ENCODE assay signal across 8 mouse cellular contexts in genomic region chr11:88233528-88234427, GRCm38 (mm10). TPM values are rescaled to one million over a fixed set of nuclear protein-coding genes. Genes with fewer than 3 reads are reported as not detected.
DNase-seq lines count a peak whose midpoint lies in the region; ATAC-seq and TF ChIP-seq lines count a peak whose summit lies in the region.

No protein-coding gene starts in this region.

- H3K4me1 ChIP-seq in intestine, embryonic 15.5 days (replicated peaks) = peaks cover 12% of the 10 kb centered on the region

- WGBS in intestine, embryonic 15.5 days = 51% methylated on average over 17 of the region's 17 CpGs
- WGBS in macrophage (ENCODE audit: missing documents) = 7% methylated on average over 16 of the region's 17 CpGs

- H3K9ac ChIP-seq in intestine, embryonic 15.5 days = no peak overlapping the region

- no peak overlapping the region for H3K4me2 ChIP-seq in intestine, embryonic 15.5 days (replicated peaks)

- H3K36me3 ChIP-seq in intestine, embryonic 15.5 days = no peaks in the 10 kb centered on the region
- no peaks in the 10 kb centered on the region for H3K36me3 ChIP-seq in macrophage (ENCODE audit: inconsistent target)
- no peaks in the 10 kb centered on the region for H3K36me3 ChIP-seq in splenic B cell, adult 2 months (ENCODE audit: control insufficient read depth, insufficient read depth, low read length, poor library complexity, severe bottlenecking)

- ATAC-seq in intestine, embryonic 15.5 days = no peak

- no peak for TF ChIP-seq CTCF in gastrocnemius, adult 2 months (IDR thresholded peaks at IDR 0.05)

- DNase-seq in gastrocnemius, adult 2 months = no peak
- DNase-seq in gastrocnemius, postnatal 4 days (ENCODE audit: low spot score in 2 of 2) = no peak
- DNase-seq in c-Kit-positive CD71-negative TER-119-negative erythroid progenitor cells, embryonic 14.5 days (ENCODE audit: low read depth) = peak; percentile 57
- DNase-seq in splenic B cell, adult 2 months (ENCODE audit: low read depth, low spot score) = peak; percentile 61
- DNase-seq in testis, postnatal 14 days (ENCODE audit: low spot score) = no peak
- no peak for DNase-seq in adrenal gland, adult 18-20 months (ENCODE audit: low spot score in 2 of 2)

- H3K4me3 ChIP-seq in gastrocnemius, adult 2 months = peak overlapping the region; percentile 75
- H3K4me3 ChIP-seq in intestine, embryonic 15.5 days (replicated peaks) = no peak overlapping the region
- H3K4me3 ChIP-seq in macrophage (ENCODE audit: inconsistent target) = peak overlapping the region; percentile 18; the same call in 1 of the 2 replicates

- H3K9me3 ChIP-seq in intestine, embryonic 15.5 days = no peaks in the 10 kb centered on the region

- no peaks in the 10 kb centered on the region for H3K79me2 ChIP-seq in macrophage (ENCODE audit: inconsistent target)

- intact Hi-C loops in gastrocnemius, adult 2 months (cut with DNase I) = no loop called here

- H3K27ac ChIP-seq in gastrocnemius, adult 2 months = peak overlapping the region; percentile 89
- peak overlapping the region; percentile 29; the same call in 1 of the 2 replicates for H3K27ac ChIP-seq in intestine, embryonic 15.5 days
- peak overlapping the region; percentile 94 for H3K27ac ChIP-seq in macrophage

- no peaks in the 10 kb centered on the region for H3K27me3 ChIP-seq in intestine, embryonic 15.5 days (replicated peaks)
- no peaks in the 10 kb centered on the region for H3K27me3 ChIP-seq in splenic B cell, adult 2 months (ENCODE audit: control insufficient read depth, insufficient read depth, low read length, poor library complexity, severe bottlenecking)

RNA-seq across cellular contexts. Expression of gene Mrps23, which starts 29.6 kb away (rescaled TPM):
- total RNA-seq in gastrocnemius, adult 2 months (2021) = 100 to 1,000 TPM; 122 to 144 TPM
- 100 to 1,000 TPM in 1 of 2 experiments, 10 to 100 TPM in 1; 97.6 to 102 TPM for total RNA-seq in gastrocnemius, postnatal 4 days (2021)
- 59.6 and 62.3 TPM in 2 replicates for polyA plus RNA-seq in intestine, embryonic 15.5 days (2015; fragmentation: Nextera tagmentation; extraction: Ambion mirVana)
- total RNA-seq in macrophage (2018; cell fraction: chromatin; rRNA removed) = 10 to 100 TPM in 6 of 26 experiments, 1 to 10 TPM in 19, under 1 TPM in 1; 0.94 to 26.1 (median 6.9) TPM
- 10 to 100 TPM; 27.0 to 57.5 (median 42.0) TPM for total RNA-seq in macrophage (2018; cell fraction: cytosol; rRNA removed)
- total RNA-seq in macrophage (2018; cell fraction: nucleus; rRNA removed) = 10 to 100 TPM in 16 of 26 experiments, 1 to 10 TPM in 10; 5.0 to 27.1 (median 11.5) TPM
- polyA plus RNA-seq in macrophage (2018) = 52.7 to 85.2 TPM (median 53.4 TPM) in 3 replicates
- total RNA-seq in adrenal gland, adult 18-20 months (2021) = 100 to 1,000 TPM; 173 to 206 TPM

Comparison
In these comparisons a context has a peak if more than half of its experiments do, and no peak if none do; other contexts are left out.
1. DNase-seq: peak in c-Kit-positive CD71-negative TER-119-negative erythroid progenitor cells, embryonic 14.5 days (single experiment) and splenic B cell, adult 2 months (single experiment); none in gastrocnemius, adult 2 months (single experiment), gastrocnemius, postnatal 4 days (0 of 2), testis, postnatal 14 days (single experiment) and adrenal gland, adult 18-20 months (0 of 2).
2. H3K27ac ChIP-seq: peak in every context shown above with its lines; median percentile 94 in macrophage; 89 in gastrocnemius, adult 2 months; 29 in intestine, embryonic 15.5 days.